9 mouse cellular contexts compared by ENCODE assay signal in the genomic region with DNA sequence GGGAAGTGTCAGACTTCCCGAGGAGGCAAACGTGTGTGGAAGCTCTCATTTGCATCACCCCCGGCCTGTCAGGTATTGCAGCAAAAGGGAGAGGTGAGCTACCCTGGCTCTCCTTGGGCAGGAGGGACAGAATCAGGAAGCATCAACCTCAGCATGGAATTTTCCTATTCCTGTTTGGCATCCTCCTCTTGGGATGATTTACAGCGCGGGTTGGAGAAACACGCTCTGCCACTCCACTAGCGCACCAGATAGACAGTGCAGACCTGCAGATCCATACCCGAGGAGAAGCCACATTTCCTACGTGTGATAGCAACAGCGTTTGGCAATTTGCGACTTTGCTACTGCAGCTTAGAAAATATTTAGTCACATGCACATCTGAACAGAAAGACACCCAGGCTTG. TPM values are rescaled to one million over a fixed set of nuclear protein-coding genes. Genes with fewer than 3 reads are reported as not detected.
A peak's percentile ranks its signal among the peaks of the same experiment; 100 is the strongest.
DNase-seq lines count a peak whose midpoint lies in the region; ATAC-seq and TF ChIP-seq lines count a peak whose summit lies in the region.
"Had no signal": no experiment of that assay in that cellular context is flagged by ENCODE, and none has a peak within 500 bp of the region (broad histone marks: within the 10 kb centered on the region; RNA-seq: fewer than 3 reads in every experiment).

No protein-coding gene starts in this region.

- peaks cover 7% of the 10 kb centered on the region; the same call in 1 of the 2 replicates for H3K27me3 ChIP-seq in heart, embryonic 11.5 days (ENCODE audit: control insufficient read depth, insufficient read depth, low read length)
- no peaks in the 10 kb centered on the region for H3K27me3 ChIP-seq in forebrain, embryonic 13.5 days

- no peak overlapping the region for H3K9ac ChIP-seq in heart, embryonic 11.5 days (ENCODE audit: low read depth, low read length)
- H3K9ac ChIP-seq in forebrain, embryonic 13.5 days, result peak overlapping the region; percentile 45; the same call in 1 of the 2 replicates

- WGBS in heart, embryonic 11.5 days (ENCODE audit: insufficient replicate concordance), result 8% methylated on average over 11 of the region's 11 CpGs
- 24% methylated on average over 11 of the region's 11 CpGs for WGBS in forebrain, embryonic 13.5 days
- 9% methylated on average over 11 of the region's 11 CpGs for WGBS in lung, adult 2 months

- no peaks in the 10 kb centered on the region for H3K4me1 ChIP-seq in heart, embryonic 11.5 days (ENCODE audit: control insufficient read depth, insufficient read depth, low read length)
- peaks cover 17% of the 10 kb centered on the region for H3K4me1 ChIP-seq in forebrain, embryonic 13.5 days
- H3K4me1 ChIP-seq in lung, adult 2 months (ENCODE audit: control insufficient read depth, insufficient read depth, low read length), result 0 out of 2 replicates have a peak, but pooled peaks cover 3% of the 10 kb centered on the region

- no peak for ATAC-seq in heart, embryonic 11.5 days (replicated peaks; ENCODE audit: insufficient number of reproducible peaks, low FRiP score, low TSS enrichment)
- peak; percentile 25; the same call in 1 of the 2 replicates for ATAC-seq in forebrain, embryonic 13.5 days
- ATAC-seq in megakaryocyte-erythroid progenitor cell, adult 5-6 weeks (replicated peaks; ENCODE audit: low FRiP score, low TSS enrichment, poor library complexity, severe bottlenecking), result no peak

- H3K9me3 ChIP-seq in heart, embryonic 11.5 days (replicated peaks; ENCODE audit: control insufficient read depth, low read length), result no peaks in the 10 kb centered on the region
- no peaks in the 10 kb centered on the region for H3K9me3 ChIP-seq in forebrain, embryonic 13.5 days (replicated peaks)

- TF ChIP-seq CTCF in lung, adult 2 months (IDR thresholded peaks at IDR 0.05; ENCODE audit: insufficient read depth, low read length), result no peak

- no peaks in the 10 kb centered on the region for H3K36me3 ChIP-seq in heart, embryonic 11.5 days (ENCODE audit: control insufficient read depth, insufficient read depth, low read length)
- H3K36me3 ChIP-seq in forebrain, embryonic 13.5 days (ENCODE audit: poor library complexity, severe bottlenecking), result no peaks in the 10 kb centered on the region

- peak overlapping the region; percentile 11; the same call in 1 of the 2 replicates for H3K4me3 ChIP-seq in heart, embryonic 11.5 days (ENCODE audit: low read depth, low read length)
- peak overlapping the region; percentile 55 for H3K4me3 ChIP-seq in forebrain, embryonic 13.5 days
- no peak overlapping the region for H3K4me3 ChIP-seq in lung, adult 2 months (replicated peaks; ENCODE audit: extremely low read depth, low read depth, low read length)

- DNase-seq in heart, postnatal 10 days, result no peak
- peak; percentile 4 for DNase-seq in ES-CJ7 (ENCODE audit: low read depth, low spot score)
- peak; percentile 24 to 39 for DNase-seq in left cerebral cortex, postnatal 14 days (ENCODE audit: low spot score in 2 of 2)
- no peak for DNase-seq in lung, adult 2 months
- no peak for DNase-seq in kidney, adult 11 months

- H3K27ac ChIP-seq in heart, embryonic 11.5 days (ENCODE audit: low read depth, low read length), result no peak overlapping the region
- H3K27ac ChIP-seq in forebrain, embryonic 13.5 days, result no peak overlapping the region

- H3K4me2 ChIP-seq in heart, embryonic 11.5 days, result peak overlapping the region; percentile 90
- H3K4me2 ChIP-seq in forebrain, embryonic 13.5 days, result peak overlapping the region; percentile 74

- intact Hi-C loops in heart, postnatal 10 days (cut with DNase I), result loop anchor here (5.0 kb wide), 1 partner anchor 1011 kb away; no protein-coding TSS in a partner anchor
- intact Hi-C loops in left cerebral cortex, postnatal 14 days (cut with DNase I), result loop anchor here (2.0 kb wide), 2 partner anchors 72 to 152 kb away; partner anchors contain the start of gene Ttc21b

- TF ChIP-seq POLR2A in lung, adult 2 months (IDR thresholded peaks at IDR 0.05; ENCODE audit: borderline replicate concordance, extremely low read depth, low read depth, low read length), result no peak

RNA-seq across cellular contexts. Expression of gene Scn1a, which starts 32.2 kb away (rescaled TPM):
- 0.10 and 0.18 TPM in 2 replicates for polyA plus RNA-seq in heart, embryonic 11.5 days (2014; fragmentation: Nextera tagmentation; extraction: Ambion mirVana)
- total RNA-seq in heart, postnatal 10 days (2021), result under 1 TPM; 0.05 TPM
- 5.6 and 5.9 TPM in 2 replicates for polyA plus RNA-seq in forebrain, embryonic 13.5 days (2015; fragmentation: Nextera tagmentation; extraction: Ambion mirVana)
- total RNA-seq in left cerebral cortex, postnatal 14 days (2021), result 10 to 100 TPM; 82.5 to 89.0 TPM
- total RNA-seq in megakaryocyte-erythroid progenitor cell, adult 5-6 weeks (2014; fragmentation: Nextera tagmentation), result not detected in 2 replicates
- total RNA-seq in megakaryocyte-erythroid progenitor cell, adult 5-6 weeks (2017), result not detected in 2 replicates
- 0.01 TPM in 1 of 2 replicates, not detected in the other for polyA plus RNA-seq in lung, adult 2 months (2012; rRNA removed)
- polyA plus RNA-seq: C2C12 had no signal

Comparison
In these comparisons a context has a peak if more than half of its experiments do, and no peak if none do; other contexts are left out.
1. DNase-seq: peak in ES-CJ7 (single experiment) and left cerebral cortex, postnatal 14 days (2 of 2); none in heart, postnatal 10 days (0 of 2), lung, adult 2 months (single experiment) and kidney, adult 11 months (single experiment).
2. RNA of gene Scn1a, which starts 32.2 kb away (total RNA-seq): 82.5 to 89.0 TPM in left cerebral cortex, postnatal 14 days; 0.05 TPM in heart, postnatal 10 days and not detected in megakaryocyte-erythroid progenitor cell, adult 5-6 weeks; every median in the first group is over 10 times any median in the second.